Mouse (Mus musculus) testis, adult 2 months (tissue): ENCODE data around the gene Gm1604a. TPM values are rescaled to one million over a fixed set of nuclear protein-coding genes. Genes with fewer than 3 reads are reported as not detected.
"Not testable (repeated sequence)": the region's sequence is repeated elsewhere in the genome, so short reads cannot be mapped to it uniquely, and the experiment has no call there.

ENCODE experiments used
- H3K27ac ChIP-seq: fragments of 200-500 bp; 2 replicates; pipeline ENCODE4 v1.5.1; 2012; ENCODE audit warnings: low read depth, low read length; ENCODE audit not compliant: control insufficient read depth, insufficient read depth
- H3K27me3 ChIP-seq: fragments of 200-500 bp; 2 replicates; pipeline ENCODE4 v1.6.1; 2012; ENCODE audit warnings: mild to moderate bottlenecking, low read length, moderate library complexity; ENCODE audit not compliant: control insufficient read depth, insufficient read depth
- H3K36me3 ChIP-seq: fragments of 200-500 bp; 2 replicates; pipeline ENCODE4 v1.6.1; 2012; ENCODE audit warnings: mild to moderate bottlenecking, low read length; ENCODE audit not compliant: control insufficient read depth, insufficient read depth
- H3K4me1 ChIP-seq: fragments of 200-500 bp; 2 replicates; pipeline ENCODE4 v1.6.1; 2012; ENCODE audit warnings: low read length; ENCODE audit not compliant: control insufficient read depth, insufficient read depth
- H3K4me3 ChIP-seq: fragments of 200-500 bp; 2 replicates; pipeline ENCODE4 v1.5.1; 2012; ENCODE audit warnings: low read depth, mild to moderate bottlenecking, low read length, moderate library complexity, mixed read lengths; ENCODE audit not compliant: control insufficient read depth
- POLR2A ChIP-seq: fragments of 200-500 bp; IDR thresholded peaks from 2 replicates; pipeline ENCODE4 v1.6.1; 2012; ENCODE audit warnings: low read depth, mild to moderate bottlenecking, inconsistent platforms, low read length, moderate library complexity; ENCODE audit not compliant: control insufficient read depth
- polyA plus RNA-seq: library from polyadenylated mRNA; depleted of rRNA; stranded (reverse); fragments of >200 nt; gene quantifications from 2 replicates; pipeline ENCODE4 v1.2.3, GENCODE M21; 2012; rRNA removed

The Gm1604a gene
- not detected in 2 replicates for polyA plus RNA-seq

- H3K4me3 ChIP-seq, H3K27me3 ChIP-seq, H3K4me1 ChIP-seq, H3K36me3 ChIP-seq, H3K27ac ChIP-seq: not testable (repeated sequence)
Observed at GRCm38 (mm10) chr17:7025257-7025656, at the start of gene Gm1604a. TSS of gene Gm1604a (plus strand) at chr17:7025568.

- TF ChIP-seq POLR2A: peak; percentile 31; the same call in 1 of the 2 replicates
- peak within 1 kb of the TSS; percentile 76 for H3K4me3 ChIP-seq
- not testable (repeated sequence) for H3K4me1 ChIP-seq, H3K36me3 ChIP-seq, H3K27ac ChIP-seq, H3K27me3 ChIP-seq
Observed at GRCm38 (mm10) chr17:6978287-6979248, 46.8 kb upstream of the Gm1604a start, which contains the start of gene Gm49721. TSS of gene Gm49721 (plus strand) at chr17:6978904.

- H3K4me3 ChIP-seq: peak overlapping the region; percentile 20; the same call in 1 of the 2 replicates
- H3K27ac ChIP-seq, H3K36me3 ChIP-seq, H3K4me1 ChIP-seq, H3K27me3 ChIP-seq: not testable (repeated sequence)
Observed at GRCm38 (mm10) chr17:6979380-6979779, 46.0 kb upstream of the Gm1604a start.

GRCm38 (mm10) chr17:6980144-6980543, 45.2 kb upstream of the Gm1604a start:
- H3K27ac ChIP-seq, H3K27me3 ChIP-seq, H3K36me3 ChIP-seq, H3K4me1 ChIP-seq, H3K4me3 ChIP-seq: not testable (repeated sequence)

- H3K4me1 ChIP-seq, H3K27me3 ChIP-seq, H3K27ac ChIP-seq, H3K4me3 ChIP-seq, H3K36me3 ChIP-seq: not testable (repeated sequence)
Observed at GRCm38 (mm10) chr17:6986118-6986517, 39.2 kb upstream of the Gm1604a start.

GRCm38 (mm10) chr17:6995504-6995903, 29.9 kb upstream of the Gm1604a start:
- H3K27me3 ChIP-seq, H3K4me3 ChIP-seq, H3K36me3 ChIP-seq, H3K27ac ChIP-seq, H3K4me1 ChIP-seq: not testable (repeated sequence)

- not testable (repeated sequence) for H3K27me3 ChIP-seq, H3K36me3 ChIP-seq, H3K4me3 ChIP-seq, H3K4me1 ChIP-seq, H3K27ac ChIP-seq
Observed at GRCm38 (mm10) chr17:6996826-6997225, 28.5 kb upstream of the Gm1604a start.

GRCm38 (mm10) chr17:6997778-6998490, 27.4 kb upstream of the Gm1604a start:
- H3K27ac ChIP-seq, H3K4me3 ChIP-seq, H3K36me3 ChIP-seq, H3K27me3 ChIP-seq, H3K4me1 ChIP-seq: not testable (repeated sequence)

GRCm38 (mm10) chr17:7001790-7002585, 23.4 kb upstream of the Gm1604a start:
- H3K36me3 ChIP-seq, H3K4me1 ChIP-seq, H3K27ac ChIP-seq: not testable (repeated sequence)

GRCm38 (mm10) chr17:7003392-7003791, 22.0 kb upstream of the Gm1604a start:
- not testable (repeated sequence) for H3K27me3 ChIP-seq

More at GRCm38 (mm10) chr17:7001790-7002585, 23.4 kb upstream of the Gm1604a start:
- not testable (repeated sequence) for H3K4me3 ChIP-seq, H3K27me3 ChIP-seq

GRCm38 (mm10) chr17:7005646-7006045, 19.7 kb upstream of the Gm1604a start:
- not testable (repeated sequence) for H3K4me3 ChIP-seq, H3K4me1 ChIP-seq, H3K36me3 ChIP-seq, H3K27ac ChIP-seq, H3K27me3 ChIP-seq

More at GRCm38 (mm10) chr17:7003392-7003791, 22.0 kb upstream of the Gm1604a start:
- H3K36me3 ChIP-seq, H3K4me3 ChIP-seq, H3K4me1 ChIP-seq, H3K27ac ChIP-seq: not testable (repeated sequence)
